Mouse (Mus musculus): ENCODE data around the gene Ppp2r5e.

DNA sequence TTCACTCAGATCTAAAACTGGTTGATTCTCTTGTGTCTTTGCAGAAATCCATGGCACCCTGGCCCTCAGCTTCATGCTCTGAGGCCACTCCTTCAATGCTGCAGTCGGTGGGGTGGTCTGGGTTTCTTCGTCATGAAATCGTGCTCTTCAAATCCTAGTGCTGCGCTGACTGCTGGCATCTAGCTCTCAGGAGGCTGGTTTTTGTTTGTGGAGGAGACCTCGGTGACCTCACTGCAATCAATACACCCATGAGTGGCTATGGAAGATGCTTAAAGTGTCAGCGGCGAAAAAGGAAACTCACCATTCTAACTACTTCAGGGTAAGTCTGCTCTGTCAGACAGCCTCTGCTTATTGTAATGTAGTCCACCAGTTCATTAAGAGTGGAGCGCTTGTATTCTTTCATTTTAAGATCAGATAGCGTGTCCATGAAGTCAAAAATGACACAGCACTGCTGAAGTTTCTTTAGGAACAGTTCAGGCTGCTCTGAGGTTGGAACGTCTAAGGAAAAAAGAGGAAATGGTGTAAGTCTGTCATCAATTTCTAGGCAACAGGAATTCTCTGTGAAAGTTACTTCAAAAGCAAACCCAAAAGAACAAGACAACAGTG lies 80.6 kb downstream of the Ppp2r5e start:
- no peak for TF ChIP-seq POLR2A (IDR thresholded peaks at IDR 0.05; ENCODE audit: low read depth, low read length)
- no peak for TF ChIP-seq CTCF (conservative IDR thresholded peaks at IDR 0.05; ENCODE audit: insufficient read depth, insufficient read length, low read depth, low read length)

Data from kidney, adult 2 months (tissue).